Mouse (Mus musculus): ENCODE data around the gene Plekhm2.

The Plekhm2 gene

DNA sequence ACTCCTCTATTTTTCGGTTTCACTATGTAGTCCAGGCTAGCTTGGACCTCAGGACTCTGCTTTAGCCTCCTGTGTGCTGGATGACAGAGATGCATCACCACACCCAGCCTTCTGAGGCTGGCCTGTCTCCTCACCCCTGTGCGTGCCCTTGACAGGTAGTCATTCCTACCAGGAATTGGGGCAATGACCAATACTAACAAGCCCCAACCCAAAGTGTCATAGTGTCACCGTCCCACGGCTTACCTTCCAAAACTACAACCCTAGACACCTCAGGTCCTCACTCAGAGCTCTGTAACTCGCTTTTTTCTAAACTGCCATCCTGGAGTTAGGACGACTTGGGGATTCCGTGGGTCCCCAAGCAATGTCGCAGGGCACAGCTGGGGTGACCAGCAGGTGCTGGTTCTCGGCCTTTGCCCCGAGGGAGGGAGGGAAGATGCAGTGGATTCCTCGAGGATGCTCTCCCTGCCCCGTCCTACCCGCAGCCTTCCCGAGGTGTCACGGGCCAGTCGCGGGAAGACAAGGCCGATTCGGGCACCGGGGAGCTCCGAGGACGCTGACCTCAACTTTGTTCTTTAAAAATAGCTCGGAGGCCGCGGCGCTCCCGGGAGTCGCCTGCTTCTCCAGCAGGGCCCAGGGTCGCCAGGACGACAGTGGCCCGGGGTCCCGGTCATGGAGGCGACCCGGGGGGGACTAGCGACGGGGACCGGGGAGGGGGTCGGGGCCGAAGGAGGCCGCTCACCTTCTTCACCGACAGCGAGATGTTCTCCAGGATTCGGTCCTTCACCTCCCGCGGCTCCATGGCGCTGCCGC is 1.4 kb downstream of the Plekhm2 start:
- WGBS = 3% methylated on average over 44 of the region's 47 CpGs

DNA sequence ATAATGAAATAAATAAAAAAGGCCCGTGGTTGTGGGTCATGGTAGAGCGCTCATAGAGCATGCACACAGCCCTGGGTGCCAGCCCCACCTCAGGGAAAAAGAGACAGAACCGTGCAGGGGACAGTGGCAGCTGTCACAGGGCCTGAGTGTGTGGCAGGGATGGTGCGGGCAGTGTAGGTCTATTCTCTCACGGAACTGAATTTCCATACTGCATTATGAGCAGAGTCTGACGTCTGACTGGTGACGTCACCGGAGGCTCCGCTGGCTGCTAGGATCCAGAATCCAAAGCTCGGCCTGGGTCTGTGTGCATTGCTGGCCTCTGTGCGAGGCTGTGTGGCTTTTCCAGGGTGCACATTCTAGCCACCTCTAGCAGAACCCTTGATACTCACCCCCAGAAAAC is 3.8 kb downstream of the Plekhm2 start:
- 76% methylated on average over 11 of the region's 11 CpGs for WGBS

DNA sequence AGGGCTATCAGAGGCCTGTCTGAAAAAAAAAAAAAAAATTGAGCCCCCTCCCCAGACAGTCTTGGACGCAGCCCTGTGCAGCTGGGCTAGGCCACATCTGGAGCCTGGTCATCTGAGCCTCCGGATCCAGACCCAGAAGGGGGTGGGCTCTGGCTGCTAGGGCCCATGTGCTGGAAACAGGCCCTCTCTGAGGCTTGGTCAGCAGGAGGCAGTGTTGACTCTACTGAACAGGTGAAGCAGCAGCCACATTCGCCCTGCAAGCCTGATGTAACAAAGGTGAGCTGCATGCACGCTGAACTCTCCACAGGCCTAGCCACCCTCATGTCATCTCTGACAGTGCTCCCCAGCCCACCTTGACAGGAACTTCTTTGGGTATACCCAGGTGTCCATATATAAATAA is 5.0 kb downstream of the Plekhm2 start:
- 67% methylated on average over 4 of the region's 4 CpGs for WGBS

DNA sequence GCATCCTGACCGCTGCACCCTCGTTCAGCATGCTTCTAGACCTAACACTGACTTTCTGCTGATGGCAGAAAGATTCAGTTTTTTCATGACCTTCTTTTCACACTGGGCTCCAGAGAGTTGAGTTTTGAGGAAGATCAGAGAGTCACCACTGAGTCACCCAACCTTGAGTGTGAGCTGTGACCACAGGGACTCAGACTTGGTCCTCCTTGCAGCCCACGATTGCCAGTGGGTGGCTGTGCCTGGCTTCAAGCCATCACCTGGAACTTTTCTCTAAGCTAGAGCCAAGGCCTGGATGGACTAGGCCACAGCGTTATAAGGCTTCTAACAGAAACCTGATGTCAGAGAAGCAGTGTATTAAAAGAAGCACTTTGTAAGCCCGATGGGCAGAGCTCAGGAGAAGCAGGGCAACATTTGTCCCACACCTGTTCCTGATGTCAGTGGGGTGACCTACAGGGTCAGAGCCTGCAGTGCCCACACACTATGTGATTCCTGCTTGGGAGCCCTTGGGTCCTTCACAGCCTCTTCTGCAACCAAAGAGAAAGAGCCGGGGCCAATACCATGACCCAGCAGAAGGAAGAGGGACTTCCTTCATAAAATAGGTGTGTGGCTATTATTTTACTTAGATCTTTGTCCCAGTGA is 5.7 kb downstream of the Plekhm2 start:
- 62% methylated on average over 6 of the region's 6 CpGs for WGBS

DNA sequence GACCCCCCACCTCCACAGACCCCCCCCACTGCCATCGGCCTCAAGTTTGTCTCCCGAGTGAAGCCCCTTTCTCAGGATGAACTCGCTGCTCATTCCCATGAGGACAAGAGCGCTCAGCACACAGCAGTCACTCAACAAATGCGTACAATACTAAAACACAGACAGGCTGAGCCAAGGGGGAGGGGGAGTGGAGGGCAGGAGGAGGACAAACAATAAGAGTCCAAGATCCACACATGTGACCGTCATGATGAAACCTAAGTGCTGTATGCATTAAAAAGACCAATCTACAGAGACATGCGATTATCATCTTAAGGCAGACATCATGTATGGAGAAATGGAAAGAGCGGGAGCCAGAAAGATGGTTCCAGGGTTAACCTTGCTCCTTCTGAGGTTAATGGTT is 7.8 kb downstream of the Plekhm2 start:
- 77% methylated on average over 8 of the region's 8 CpGs for WGBS

DNA sequence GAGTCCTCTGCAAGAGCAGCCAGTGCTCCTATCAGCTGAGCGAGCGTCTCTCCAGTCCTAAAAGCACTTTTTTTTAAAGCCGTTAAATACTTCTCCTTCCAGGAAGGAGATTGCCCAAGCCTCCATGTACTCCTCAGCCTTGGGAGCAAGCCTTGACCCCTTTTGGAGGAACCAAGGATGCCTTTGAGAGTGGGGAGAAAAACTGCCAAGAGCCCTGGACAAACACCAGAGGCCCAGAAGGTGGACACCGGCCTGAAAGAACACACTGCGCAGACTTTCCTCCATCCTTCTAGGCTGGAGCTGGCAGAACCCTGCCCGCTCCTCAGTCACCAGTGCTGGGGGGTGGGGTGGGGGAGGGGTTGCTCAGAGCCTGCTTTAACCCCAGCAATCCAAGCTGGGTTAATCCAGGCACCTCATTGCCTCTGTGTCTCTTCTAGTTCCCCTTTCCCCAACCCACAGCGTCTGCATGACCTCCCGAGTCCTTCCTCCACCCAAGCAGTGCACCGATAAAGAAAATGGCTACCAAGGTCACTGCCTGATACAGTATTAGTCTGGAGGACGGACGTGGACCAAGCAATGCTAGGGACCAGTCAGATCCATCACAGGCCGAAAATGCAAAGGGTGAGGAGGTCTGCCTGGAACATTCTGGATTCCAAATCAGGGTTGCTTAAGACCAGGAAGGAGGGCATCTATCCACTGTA is 8.6 kb downstream of the Plekhm2 start:
- WGBS = 69% methylated on average over 12 of the region's 12 CpGs

DNA sequence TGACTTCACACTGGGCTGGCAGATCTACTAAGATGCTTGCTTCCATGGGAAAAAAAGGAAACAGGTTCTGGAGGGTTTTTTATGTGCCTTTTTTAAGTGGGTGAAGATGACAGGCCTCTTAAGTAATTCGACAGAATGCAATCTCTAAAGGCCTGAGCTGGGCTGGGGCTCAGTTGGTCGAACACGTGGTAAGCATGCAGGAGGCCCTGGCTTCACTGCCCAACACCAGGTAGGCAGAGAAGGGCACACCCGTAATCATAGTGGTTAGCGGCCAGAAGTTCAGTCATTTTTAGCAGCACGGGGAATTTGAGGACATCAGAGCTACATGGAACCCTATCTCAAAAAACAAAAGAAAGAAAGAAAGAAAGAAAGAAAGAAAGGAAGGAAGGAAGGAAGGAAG is 10.2 kb downstream of the Plekhm2 start:
- WGBS = 66% methylated on average over 6 of the region's 6 CpGs

DNA sequence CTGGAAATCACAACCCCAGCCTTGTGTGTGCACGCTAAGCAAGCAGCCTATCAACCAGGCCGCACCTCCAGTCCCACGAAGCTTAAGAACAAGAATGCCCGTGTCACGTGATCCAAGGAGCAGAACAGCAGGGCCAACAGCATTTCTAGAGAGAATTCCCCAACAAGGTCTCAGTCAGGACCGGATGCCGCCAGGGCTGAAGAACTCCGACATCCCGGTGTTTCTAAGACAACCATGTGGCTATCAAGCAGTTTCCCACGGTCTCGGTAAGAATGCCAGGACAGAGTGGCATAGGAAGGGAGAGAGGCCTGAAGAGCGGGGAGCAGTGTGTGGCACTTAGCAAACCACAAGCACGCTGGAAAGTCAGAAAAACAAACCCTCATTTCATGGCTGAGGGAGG is 10.9 kb downstream of the Plekhm2 start:
- WGBS = 62% methylated on average over 13 of the region's 13 CpGs

DNA sequence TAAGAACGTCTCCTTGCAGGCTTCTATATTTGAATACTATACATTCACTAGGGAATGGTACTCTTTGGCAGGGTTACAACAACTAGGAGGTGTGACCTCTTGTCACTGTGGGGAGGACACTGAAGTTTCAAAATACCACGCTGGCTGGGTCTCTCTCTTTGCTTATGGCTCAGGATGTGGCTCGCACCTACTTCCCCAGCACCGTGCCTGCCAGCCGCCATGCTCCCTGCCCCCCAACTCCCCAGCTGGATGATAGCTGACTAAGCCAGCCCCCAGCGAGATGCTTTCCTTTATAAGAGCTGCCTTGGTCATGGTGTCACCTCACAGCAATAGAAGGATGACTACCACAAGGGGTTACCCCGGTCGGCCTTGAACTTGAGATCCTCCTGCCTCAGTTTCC is 11.7 kb downstream of the Plekhm2 start:
- 67% methylated on average over 8 of the region's 8 CpGs for WGBS

DNA sequence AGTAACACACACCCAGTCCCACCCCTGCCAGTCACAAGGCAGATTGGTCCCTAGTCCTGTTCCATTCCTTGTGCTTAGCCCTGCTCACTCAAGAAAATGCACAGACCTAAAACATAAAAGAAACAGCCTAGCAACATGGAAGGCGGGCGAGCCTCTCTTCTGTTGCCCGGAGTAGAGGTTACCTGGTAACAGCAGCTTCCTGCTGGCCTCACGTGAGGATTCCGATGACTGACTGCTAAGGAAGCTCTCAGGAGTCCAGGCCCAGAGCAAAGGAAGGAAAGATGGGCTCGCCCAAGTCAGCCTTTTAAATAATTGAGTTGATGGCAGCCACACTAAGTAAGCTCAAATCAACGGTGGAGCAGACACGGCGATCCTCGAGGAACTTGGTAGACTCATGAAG is 12.8 kb downstream of the Plekhm2 start:
- WGBS = 85% methylated on average over 10 of the region's 10 CpGs

DNA sequence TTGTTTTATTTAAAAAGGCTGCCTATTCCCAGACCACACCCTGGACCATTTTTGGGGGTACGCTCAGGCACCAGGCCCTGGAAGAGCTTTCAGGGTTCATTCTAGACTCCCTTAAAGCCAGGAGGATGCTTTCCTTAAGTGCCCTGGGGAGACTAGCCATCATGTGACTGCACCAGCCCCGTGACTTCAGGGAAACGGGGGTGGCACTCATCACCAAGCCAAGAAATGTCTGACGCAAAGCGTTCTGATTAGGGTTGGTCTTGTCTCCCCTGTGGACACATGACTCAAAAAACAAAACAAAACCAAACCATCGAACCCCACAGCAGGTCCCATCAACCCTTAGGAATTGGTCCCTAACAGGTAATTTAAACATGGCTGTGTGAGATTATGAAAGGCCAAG is 13.4 kb downstream of the Plekhm2 start:
- 58% methylated on average over 6 of the region's 6 CpGs for WGBS

DNA sequence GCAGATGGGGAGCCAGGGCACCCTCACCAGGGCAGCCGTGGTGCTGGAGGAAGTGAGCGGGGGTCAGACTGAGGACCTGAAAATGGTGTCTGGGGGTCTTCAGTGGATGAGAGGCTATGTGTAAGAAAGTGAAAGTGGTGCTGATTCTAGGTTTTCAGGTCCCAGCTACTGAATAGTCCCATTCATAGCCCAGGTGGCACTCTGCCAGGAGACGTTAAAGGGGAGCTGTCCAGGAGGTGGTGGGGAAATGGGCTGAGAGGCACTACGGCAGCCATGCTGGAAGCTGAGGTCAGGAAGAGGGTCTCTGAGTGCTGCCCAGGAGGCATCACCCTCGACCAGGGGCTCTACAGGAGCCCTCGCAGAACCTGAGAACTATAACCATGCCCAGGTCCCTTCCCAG is 15.5 kb downstream of the Plekhm2 start:
- 58% methylated on average over 6 of the region's 6 CpGs for WGBS

DNA sequence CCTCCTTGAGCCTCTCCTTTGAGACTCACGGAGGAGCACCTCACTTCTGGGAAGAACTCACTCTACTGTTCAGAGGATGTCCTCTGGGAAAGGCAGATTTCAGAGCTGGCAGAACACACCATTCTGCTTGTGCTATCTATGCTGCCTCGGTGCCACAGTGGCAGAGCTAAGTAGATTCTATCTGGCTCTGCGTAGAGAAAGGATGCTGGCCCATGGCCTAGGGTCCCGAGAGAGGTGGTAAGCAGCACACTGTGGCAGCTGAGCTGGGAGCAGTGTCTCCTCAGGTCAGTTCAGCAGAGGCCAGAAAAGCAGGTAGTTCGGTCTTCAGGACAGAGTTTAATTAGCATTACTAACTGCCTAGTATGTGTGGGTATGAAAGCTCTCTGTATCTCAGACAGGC is 16.4 kb downstream of the Plekhm2 start:
- 61% methylated on average over 5 of the region's 5 CpGs for WGBS

DNA sequence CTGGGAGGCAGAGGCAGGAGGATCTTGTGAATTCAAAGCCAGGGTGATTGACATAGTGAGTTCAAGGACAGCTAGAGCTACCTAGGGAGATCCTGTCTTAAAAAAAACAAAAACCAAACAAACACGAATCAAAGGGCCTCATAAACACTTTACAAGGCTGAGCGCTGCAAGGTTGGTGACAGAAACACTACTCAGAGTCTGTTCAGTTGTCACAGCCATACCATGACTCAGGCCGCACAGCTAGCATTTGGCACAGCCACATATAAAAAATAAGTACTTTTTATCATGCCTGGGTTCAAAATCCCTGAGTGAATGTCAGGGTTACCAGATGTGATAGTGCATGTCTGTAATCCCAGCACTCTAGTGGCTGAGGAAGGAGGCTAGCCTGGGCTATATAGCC is 17.5 kb downstream of the Plekhm2 start:
- WGBS = 80% methylated on average over 3 of the region's 3 CpGs

DNA sequence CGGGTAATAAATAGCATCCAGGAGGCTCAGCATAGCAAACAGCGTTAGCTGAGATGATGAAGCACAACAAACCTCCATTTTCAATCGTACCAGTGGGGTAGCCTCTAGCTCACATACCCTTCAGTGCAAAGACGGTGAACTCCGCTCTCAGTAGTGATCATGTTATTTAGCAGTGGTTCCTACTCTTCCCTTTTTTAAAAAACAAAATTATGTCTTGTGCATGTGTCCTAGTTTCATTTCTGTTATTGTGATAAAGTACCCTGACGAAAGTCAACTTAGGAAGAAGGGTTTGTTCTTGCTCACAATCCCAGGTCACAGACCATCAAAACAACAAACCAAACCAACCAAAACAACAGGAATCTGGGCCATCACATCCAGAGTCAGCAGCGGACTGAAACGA is 18.7 kb downstream of the Plekhm2 start:
- 87% methylated on average over 8 of the region's 8 CpGs for WGBS

DNA sequence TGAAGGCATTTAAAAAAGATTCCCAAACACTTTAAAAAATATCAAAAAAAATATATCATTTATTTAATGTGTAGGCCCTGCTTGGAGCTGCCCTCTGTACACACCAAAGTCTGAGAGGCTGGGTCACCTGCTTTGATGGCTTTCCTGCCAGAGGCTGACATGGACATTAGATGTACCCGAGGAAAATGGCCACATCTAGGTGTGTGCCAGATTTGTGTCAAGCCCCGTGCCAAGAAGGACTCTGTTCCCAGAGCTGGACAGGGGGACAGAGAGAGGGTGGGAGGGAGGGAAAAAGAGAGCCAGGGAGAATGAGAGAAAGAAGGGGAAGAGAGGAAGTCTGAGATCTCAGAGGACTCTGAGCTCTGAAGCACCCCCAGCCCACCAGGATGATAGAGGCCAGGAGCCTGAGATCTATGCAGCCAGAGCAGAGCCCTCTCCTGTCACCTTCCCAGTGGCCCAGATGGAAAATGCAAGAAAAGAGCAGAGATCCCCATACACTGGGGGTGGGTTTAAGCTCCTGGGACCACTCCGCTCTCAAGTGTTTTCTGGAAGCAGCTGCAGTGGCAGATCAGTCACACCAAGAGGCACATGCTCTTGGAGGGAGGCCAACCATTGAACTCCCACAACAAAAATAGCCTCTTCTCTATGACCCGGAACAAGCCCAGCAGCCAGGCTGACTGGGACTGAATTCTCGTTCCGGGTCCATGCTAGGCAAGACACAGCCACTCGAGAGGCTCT is 21.4 kb downstream of the Plekhm2 start:
- WGBS = 14% methylated on average over 7 of the region's 7 CpGs

DNA sequence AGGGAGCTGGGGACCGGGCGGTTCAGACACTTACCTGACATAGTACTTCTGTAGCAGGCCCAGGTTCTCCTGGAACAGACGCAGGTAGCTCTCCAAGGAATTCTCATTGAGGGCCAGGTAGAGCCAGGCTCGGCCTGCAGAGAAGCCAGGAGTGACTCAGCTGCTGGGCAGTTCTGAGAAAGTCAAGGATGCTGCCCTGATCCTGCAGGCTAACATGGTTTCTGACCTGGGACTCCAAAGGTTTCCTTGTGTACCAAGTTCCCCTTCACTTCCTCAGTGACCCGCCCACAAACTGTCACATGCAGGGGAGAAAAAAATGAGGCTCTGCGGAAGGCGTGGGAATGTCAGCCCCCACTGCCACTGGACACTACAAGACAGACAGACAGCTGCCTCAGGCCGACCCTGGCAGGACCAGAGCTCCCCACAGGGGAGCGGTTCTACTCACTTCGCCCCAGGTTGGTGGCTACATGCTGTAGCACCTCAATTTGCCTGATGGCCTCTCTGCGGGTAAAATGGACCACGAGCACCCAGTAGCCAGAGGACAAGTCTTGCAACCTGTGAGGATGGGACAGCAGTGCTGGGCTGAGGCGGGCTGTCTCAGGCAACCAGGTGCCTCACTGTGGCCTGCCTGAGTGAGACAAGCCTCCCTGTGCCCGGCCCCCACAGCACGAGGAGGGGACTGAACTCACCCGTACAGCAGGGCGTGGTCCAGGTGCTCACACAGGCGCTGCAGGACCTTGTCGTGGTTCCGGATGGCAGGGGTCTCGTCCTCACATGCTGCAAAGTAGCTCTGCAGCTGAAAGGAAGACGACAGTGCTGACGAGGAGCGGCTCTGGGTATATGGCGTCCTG is 22.5 kb downstream of the Plekhm2 start:
- 90% methylated on average over 25 of the region's 25 CpGs for WGBS

DNA sequence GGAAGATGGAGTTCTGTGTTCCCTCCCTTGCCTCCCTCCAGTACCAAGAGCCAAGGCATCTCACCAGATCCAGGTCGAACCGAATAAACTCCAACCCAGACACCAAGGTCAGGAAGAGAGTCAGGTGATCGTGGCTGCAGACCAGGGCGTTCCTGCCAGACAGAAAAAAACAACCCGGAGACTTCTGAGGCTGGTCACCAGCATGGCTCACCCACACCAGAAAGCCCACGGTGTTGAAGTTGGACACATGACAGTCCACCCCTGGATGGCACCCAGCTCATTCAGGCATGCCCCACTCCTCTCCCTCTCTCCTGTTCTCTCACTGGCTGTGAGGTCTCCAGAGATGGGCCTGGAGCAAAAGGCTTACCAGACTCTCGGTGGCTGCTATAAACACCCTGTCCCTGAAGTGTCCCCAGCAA is 23.3 kb downstream of the Plekhm2 start:
- 56% methylated on average over 7 of the region's 7 CpGs for WGBS

DNA sequence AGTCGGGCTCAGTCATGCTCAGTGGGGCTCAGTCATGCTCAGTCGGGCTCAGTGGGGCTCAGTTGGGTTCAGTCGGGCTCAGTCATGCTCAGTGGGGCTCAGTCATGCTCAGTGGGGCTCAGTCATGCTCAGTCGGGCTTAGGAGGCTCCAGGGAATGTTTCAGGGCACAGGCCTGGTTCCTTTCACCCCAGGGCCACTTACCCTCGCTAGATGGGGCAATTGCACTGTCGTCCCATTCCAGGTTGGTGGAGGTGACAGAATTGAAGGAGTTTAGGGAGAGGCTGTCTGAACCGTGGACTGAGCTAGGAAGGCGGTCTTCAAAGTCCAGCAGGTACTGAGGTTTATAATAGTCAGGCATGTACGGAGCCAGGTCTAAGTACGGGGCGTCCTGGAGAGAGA is 25.2 kb downstream of the Plekhm2 start:
- WGBS = 70% methylated on average over 11 of the region's 11 CpGs

DNA sequence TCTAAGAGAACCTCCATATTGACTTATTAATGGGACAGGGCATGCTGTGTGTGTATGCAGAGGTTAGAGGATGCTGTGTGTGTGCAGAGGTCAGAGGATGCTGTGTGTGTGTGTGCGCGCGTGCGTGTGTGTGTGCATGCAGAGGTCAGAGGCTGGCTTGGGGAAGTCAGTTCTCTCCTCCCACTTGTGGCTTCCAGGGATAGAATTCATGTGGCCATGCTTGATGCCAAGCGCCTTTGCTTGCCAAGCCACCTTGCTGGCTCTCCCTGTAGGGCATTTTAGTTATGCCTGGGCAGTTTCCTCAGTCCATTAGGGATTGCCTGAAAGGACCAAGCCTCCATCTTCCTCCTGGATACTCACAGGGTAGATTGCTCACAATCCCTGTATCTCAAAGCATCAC is 28.0 kb downstream of the Plekhm2 start:
- 96% methylated on average over 5 of the region's 5 CpGs for WGBS

DNA sequence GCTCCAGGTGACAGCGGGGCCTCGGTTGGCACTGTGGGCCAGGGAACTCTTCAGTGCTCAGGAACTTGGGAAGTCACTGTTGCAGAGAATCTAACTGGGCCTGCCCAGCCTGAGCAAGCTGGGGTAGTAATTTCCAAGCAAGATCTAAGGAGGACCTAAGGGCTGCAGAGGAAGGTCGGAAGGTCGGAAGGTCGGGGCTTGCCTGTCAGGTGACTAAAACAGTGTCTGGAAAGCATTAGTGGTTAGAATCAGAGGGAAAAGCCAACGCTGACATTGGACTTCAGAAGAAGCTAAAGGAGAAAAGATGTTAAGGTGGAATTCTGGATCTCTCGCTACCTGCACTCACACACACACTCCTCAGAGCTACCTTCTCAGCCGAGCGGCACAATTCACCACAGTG is 28.7 kb downstream of the Plekhm2 start:
- 86% methylated on average over 9 of the region's 9 CpGs for WGBS
